Mouse (Mus musculus) testis, adult 2 months (tissue): ENCODE measurements around the gene Mgat3.

ENCODE experiments used
- CTCF ChIP-seq: fragments of 200-500 bp; IDR thresholded peaks from 2 replicates; pipeline ENCODE4 v1.5.1; 2012; ENCODE audit warnings: low read depth, mild to moderate bottlenecking, inconsistent platforms, low read length, moderate library complexity; ENCODE audit not compliant: control insufficient read depth, insufficient read depth, insufficient replicate concordance
- POLR2A ChIP-seq: fragments of 200-500 bp; IDR thresholded peaks from 2 replicates; pipeline ENCODE4 v1.6.1; 2012; ENCODE audit warnings: low read depth, mild to moderate bottlenecking, inconsistent platforms, low read length, moderate library complexity; ENCODE audit not compliant: control insufficient read depth

DNA sequence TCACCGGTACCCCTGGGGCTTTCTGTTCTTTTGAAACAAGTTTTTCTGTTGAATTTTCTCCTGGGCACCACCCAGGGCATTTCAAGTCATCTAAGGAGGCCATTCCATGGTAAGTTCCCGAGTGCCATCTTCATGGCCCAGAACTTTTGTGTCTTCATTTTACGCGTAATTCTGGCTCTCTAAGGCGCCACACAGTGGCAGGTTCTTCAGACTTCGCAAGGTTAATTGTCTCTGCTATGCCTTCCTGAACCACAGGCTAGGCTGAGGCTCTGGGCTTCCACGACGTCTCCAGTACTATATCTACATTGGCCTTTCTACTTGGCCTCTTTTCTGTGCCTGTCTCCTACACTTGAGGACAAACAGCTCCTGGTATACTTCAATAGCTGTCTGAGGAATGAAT, 47.5 kb downstream of the Mgat3 start:
- TF ChIP-seq CTCF: no peak
- TF ChIP-seq POLR2A: no peak
